Comparison of ENCODE assay signal across 15 mouse cellular contexts in the genomic region with DNA sequence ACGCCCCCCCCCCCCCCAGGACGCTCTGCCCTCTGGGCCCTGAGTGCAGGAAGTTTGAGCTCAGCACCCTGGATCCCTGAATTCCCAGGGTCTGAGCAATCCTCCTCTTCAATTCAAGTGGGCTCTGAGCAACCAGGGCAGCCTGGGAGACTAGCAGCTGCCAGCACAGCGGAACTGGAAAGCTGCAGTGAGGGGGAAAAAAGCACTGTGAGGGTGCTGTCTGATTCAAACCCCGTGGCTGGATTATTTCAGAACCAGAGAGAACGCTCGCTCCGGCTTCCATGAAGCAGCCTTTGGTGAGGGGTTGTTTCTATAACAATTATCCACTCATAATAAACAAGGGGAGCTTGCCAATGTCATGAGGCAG.
DNase-seq lines count a peak whose midpoint lies in the region; ATAC-seq and TF ChIP-seq lines count a peak whose summit lies in the region.
"Had no signal": no experiment of that assay in that cellular context is flagged by ENCODE, and none has a peak within 500 bp of the region (broad histone marks: within the 10 kb centered on the region; RNA-seq: fewer than 3 reads in every experiment).

No protein-coding gene starts in this region.

- peaks cover under 1% of the 10 kb centered on the region; the same call in 1 of the 2 replicates for H3K27me3 ChIP-seq in heart, embryonic 15.5 days
- H3K27me3 ChIP-seq in midbrain, embryonic 10.5 days (ENCODE audit: low read depth, poor library complexity, severe bottlenecking) = no peaks in the 10 kb centered on the region
- 0 out of 2 replicates have a peak, but pooled peaks cover 2% of the 10 kb centered on the region for H3K27me3 ChIP-seq in midbrain, postnatal 0 days (ENCODE audit: insufficient read depth, low read length)
- H3K27me3 ChIP-seq in forebrain, embryonic 13.5 days = no peaks in the 10 kb centered on the region
- H3K27me3 ChIP-seq in neural tube, embryonic 14.5 days (ENCODE audit: control insufficient read depth, insufficient read depth, low read length) = no peaks in the 10 kb centered on the region
- H3K27me3 ChIP-seq: lung, embryonic 15.5 days; neural tube, embryonic 12.5 days; Patski had no signal

- intact Hi-C loops in heart, postnatal 36 days (cut with DNase I) = no loop called here

- peak overlapping the region; percentile 2; the same call in 1 of the 2 replicates for H3K9ac ChIP-seq in heart, embryonic 15.5 days
- H3K9ac ChIP-seq in midbrain, postnatal 0 days (replicated peaks; ENCODE audit: low read length, poor library complexity, severe bottlenecking) = no peak overlapping the region
- H3K9ac ChIP-seq in forebrain, embryonic 13.5 days = no peak overlapping the region
- H3K9ac ChIP-seq in neural tube, embryonic 14.5 days (replicated peaks; ENCODE audit: low read depth, low read length) = no peak overlapping the region
- H3K9ac ChIP-seq: lung, embryonic 15.5 days; neural tube, embryonic 12.5 days had no signal

- H3K4me2 ChIP-seq in heart, embryonic 15.5 days = no peak overlapping the region
- H3K4me2 ChIP-seq in midbrain, postnatal 0 days (ENCODE audit: low read depth, low read length, poor library complexity, severe bottlenecking) = no peak overlapping the region
- H3K4me2 ChIP-seq in forebrain, embryonic 13.5 days = no peak overlapping the region
- no peak overlapping the region for H3K4me2 ChIP-seq in neural tube, embryonic 14.5 days (ENCODE audit: low read depth, low read length)
- H3K4me2 ChIP-seq: lung, embryonic 15.5 days; neural tube, embryonic 12.5 days had no signal

- no peak for DNase-seq in heart, postnatal 36 days
- no peak for DNase-seq in midbrain, embryonic 10.5 days (ENCODE audit: low spot score)
- DNase-seq in midbrain, postnatal 0 days (ENCODE audit: low spot score) = no peak
- no peak for DNase-seq in thymus, postnatal 36 days
- DNase-seq: adrenal gland, postnatal 25 days; cerebellum, adult 2 months; kidney, adult 18-20 months had no signal

- no peaks in the 10 kb centered on the region for H3K9me3 ChIP-seq in heart, embryonic 15.5 days (replicated peaks)
- H3K9me3 ChIP-seq in midbrain, embryonic 10.5 days (replicated peaks) = no peaks in the 10 kb centered on the region
- H3K9me3 ChIP-seq in midbrain, postnatal 0 days (ENCODE audit: low read length) = no peaks in the 10 kb centered on the region
- H3K9me3 ChIP-seq in forebrain, embryonic 13.5 days (replicated peaks) = no peaks in the 10 kb centered on the region
- no peaks in the 10 kb centered on the region for H3K9me3 ChIP-seq in neural tube, embryonic 14.5 days (ENCODE audit: control insufficient read depth, low read length)
- H3K9me3 ChIP-seq: lung, embryonic 15.5 days; neural tube, embryonic 12.5 days had no signal

- no peak; the same call in 1 of the 2 replicates for ATAC-seq in heart, embryonic 15.5 days (replicated peaks; ENCODE audit: insufficient number of reproducible peaks, insufficient read depth, low FRiP score, low read depth)
- ATAC-seq in midbrain, postnatal 0 days (ENCODE audit: low FRiP score) = no peak
- no peak for ATAC-seq in forebrain, embryonic 13.5 days
- ATAC-seq in neural tube, embryonic 14.5 days (ENCODE audit: low read depth) = no peak
- no peak for ATAC-seq in monocyte, adult 5-6 weeks (replicated peaks; ENCODE audit: insufficient number of reproducible peaks, low FRiP score, low TSS enrichment, poor library complexity, severe bottlenecking)
- ATAC-seq: Patski had no signal

- TF ChIP-seq CTCF in midbrain, postnatal 0 days (IDR thresholded peaks at IDR 0.05) = no peak

- WGBS in heart, embryonic 15.5 days = 25% methylated on average over 7 of the region's 7 CpGs
- WGBS in midbrain, embryonic 10.5 days = 43% methylated on average over 7 of the region's 7 CpGs
- 23% methylated on average over 7 of the region's 7 CpGs for WGBS in midbrain, postnatal 0 days
- WGBS in forebrain, embryonic 13.5 days = 37% methylated on average over 7 of the region's 7 CpGs
- 35% methylated on average over 7 of the region's 7 CpGs for WGBS in neural tube, embryonic 14.5 days

- peaks cover 31% of the 10 kb centered on the region for H3K4me1 ChIP-seq in heart, embryonic 15.5 days (replicated peaks)
- peaks cover 40% of the 10 kb centered on the region for H3K4me1 ChIP-seq in midbrain, embryonic 10.5 days
- H3K4me1 ChIP-seq in midbrain, postnatal 0 days (ENCODE audit: insufficient read depth, low read length) = peaks cover 10% of the 10 kb centered on the region
- peaks cover 63% of the 10 kb centered on the region for H3K4me1 ChIP-seq in forebrain, embryonic 13.5 days
- H3K4me1 ChIP-seq in neural tube, embryonic 14.5 days (ENCODE audit: control insufficient read depth, insufficient read depth, low read length) = peaks cover 19% of the 10 kb centered on the region; the same call in 1 of the 2 replicates

- H3K4me3 ChIP-seq in heart, embryonic 15.5 days = no peak overlapping the region
- H3K4me3 ChIP-seq in midbrain, embryonic 10.5 days = no peak overlapping the region
- H3K4me3 ChIP-seq in midbrain, postnatal 0 days (ENCODE audit: low read depth, low read length) = no peak overlapping the region
- no peak overlapping the region for H3K4me3 ChIP-seq in forebrain, embryonic 13.5 days
- H3K4me3 ChIP-seq in neural tube, embryonic 14.5 days (ENCODE audit: low read depth, low read length) = no peak overlapping the region
- H3K4me3 ChIP-seq: erythroblast, embryonic 14.5 days; lung, embryonic 15.5 days; neural tube, embryonic 12.5 days had no signal

- no peak overlapping the region for H3K27ac ChIP-seq in heart, embryonic 15.5 days
- peak overlapping the region; percentile 67 for H3K27ac ChIP-seq in midbrain, embryonic 10.5 days (replicated peaks)
- H3K27ac ChIP-seq in midbrain, postnatal 0 days (ENCODE audit: low read depth, low read length) = no peak overlapping the region
- H3K27ac ChIP-seq in forebrain, embryonic 13.5 days = peak overlapping the region; percentile 40; the same call in 1 of the 2 replicates
- peak overlapping the region; percentile 12; the same call in 1 of the 2 replicates for H3K27ac ChIP-seq in neural tube, embryonic 14.5 days (ENCODE audit: low read depth, low read length)
- H3K27ac ChIP-seq: lung, embryonic 15.5 days; neural tube, embryonic 12.5 days had no signal

- no peaks in the 10 kb centered on the region for H3K36me3 ChIP-seq in heart, embryonic 15.5 days
- no peaks in the 10 kb centered on the region for H3K36me3 ChIP-seq in midbrain, embryonic 10.5 days
- no peaks in the 10 kb centered on the region for H3K36me3 ChIP-seq in midbrain, postnatal 0 days (ENCODE audit: insufficient read depth, low read length)
- no peaks in the 10 kb centered on the region for H3K36me3 ChIP-seq in forebrain, embryonic 13.5 days (ENCODE audit: poor library complexity, severe bottlenecking)
- no peaks in the 10 kb centered on the region for H3K36me3 ChIP-seq in neural tube, embryonic 14.5 days (ENCODE audit: control insufficient read depth, insufficient read depth, low read length)
- H3K36me3 ChIP-seq: lung, embryonic 15.5 days; neural tube, embryonic 12.5 days had no signal

Comparison
In these comparisons a context has a peak if more than half of its experiments do, and no peak if none do; other contexts are left out.
1. H3K27ac ChIP-seq: peak in midbrain, embryonic 10.5 days (single experiment), forebrain, embryonic 13.5 days (single experiment) and neural tube, embryonic 14.5 days (single experiment); none in heart, embryonic 15.5 days (single experiment) and midbrain, postnatal 0 days (single experiment).